Mouse (Mus musculus): Measurements from ENCODE around the gene Intu. TPM values are rescaled to one million over a fixed set of nuclear protein-coding genes. Genes with fewer than 3 reads are reported as not detected.
A peak's percentile ranks its signal among the peaks of the same experiment; 100 is the strongest.

The Intu gene
- polyA plus RNA-seq, 1 experiment from 2014 or later = 2.0 TPM

DNA sequence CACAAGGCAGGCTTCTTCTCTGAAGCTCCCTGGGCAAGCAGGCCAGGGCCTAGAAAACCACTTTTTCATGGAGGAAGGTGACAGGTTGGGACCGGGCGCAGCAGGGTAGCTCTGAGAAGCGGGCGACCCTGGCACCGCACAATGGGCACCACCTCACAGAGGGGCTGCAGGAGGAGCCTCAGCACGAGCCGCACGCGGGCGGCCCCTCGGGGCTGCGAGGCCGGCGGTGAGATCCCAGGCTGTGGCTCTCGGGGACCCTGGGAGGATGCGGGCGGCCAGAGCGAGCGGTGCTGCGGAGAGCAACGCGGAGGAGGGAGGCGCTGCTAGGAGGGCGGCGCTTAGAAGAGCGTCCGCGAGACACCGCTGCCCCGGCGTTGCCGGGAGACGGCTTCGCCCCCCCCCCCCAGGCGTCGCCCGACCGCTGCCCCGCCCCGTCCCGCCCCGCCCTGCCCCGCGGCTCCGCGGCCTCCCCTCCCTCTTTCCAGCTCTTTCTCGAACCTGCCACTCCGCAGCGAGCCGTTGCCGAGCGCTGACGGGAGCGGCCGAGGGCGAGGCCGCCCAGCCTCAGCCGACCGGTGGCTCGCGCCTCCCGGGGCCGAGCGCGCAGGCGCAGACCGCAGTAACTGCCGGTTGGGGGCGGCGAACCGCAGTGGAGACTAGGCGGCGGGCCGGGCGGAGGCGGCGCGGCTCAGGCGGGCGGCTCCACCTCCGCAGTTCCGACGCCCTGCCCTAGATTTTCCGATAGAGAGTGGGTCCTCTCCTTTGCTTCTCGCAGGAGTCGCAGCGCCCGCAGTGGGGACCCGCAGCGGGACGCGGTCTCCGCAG lies 214.0 kb downstream of the Intu start:
- Histone ChIP-seq H3K9ac (peak overlapping the region; percentile 93), H3K27ac (peak overlapping the region; percentile 96), H3K9me3 (replicated peaks) (no peaks in the 10 kb centered on the region), H3K4me1 (peaks cover 17% of the 10 kb centered on the region), H3K36me3 (no peaks in the 10 kb centered on the region), H3K27me3 (replicated peaks) (peaks cover 3% of the 10 kb centered on the region; the same call in 1 of the 2 replicates), H3K4me2 (peak overlapping the region; percentile 95), H3K4me3 (peak overlapping the region; percentile 95)
- WGBS (ENCODE audit: insufficient replicate concordance) = under 1% methylated on average over 78 of the region's 93 CpGs
- ATAC-seq = peak; percentile 94

DNA sequence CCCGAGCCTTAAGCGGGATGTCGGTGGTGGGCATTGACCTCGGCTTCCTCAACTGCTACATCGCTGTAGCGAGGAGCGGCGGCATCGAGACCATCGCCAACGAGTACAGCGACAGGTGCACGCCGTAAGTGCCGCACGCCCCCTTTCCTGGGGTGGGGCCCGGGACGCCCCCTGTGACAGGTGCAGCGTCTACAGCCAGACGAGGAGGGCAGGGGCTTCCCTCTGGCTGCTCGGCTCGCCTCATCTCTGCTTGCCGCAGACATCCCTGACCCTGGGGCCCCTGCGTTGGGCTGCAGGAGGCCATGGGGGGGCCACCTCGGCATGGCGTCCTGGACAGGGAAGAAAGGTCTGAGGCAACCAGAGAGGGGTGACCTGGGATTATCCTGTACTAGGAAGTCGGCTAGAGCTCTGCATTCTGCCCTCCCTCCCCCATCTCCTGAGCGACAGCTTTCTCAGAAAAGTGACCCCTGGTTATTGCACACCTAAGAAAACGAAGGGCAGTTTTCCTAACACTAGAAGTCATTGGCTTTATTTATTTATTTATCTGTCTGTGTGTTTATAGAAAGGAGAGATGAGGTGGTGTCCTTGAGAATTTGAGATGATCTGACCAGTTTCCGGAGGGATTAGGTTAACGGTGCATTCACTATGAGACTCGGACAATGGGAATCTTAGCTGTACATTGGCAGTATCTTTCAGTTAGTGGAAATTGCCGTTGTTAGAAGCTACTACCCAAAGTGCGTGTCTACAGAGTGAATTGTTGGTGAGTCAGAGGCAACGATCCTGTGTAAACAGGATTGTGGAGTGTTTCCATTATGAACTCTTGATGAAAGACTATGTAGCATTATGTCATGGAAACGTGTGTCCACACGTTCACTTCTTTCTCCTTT lies 214.8 kb downstream of the Intu start:
- peak overlapping the region; percentile 93 for H3K9ac ChIP-seq
- peak overlapping the region; percentile 95 for H3K4me3 ChIP-seq
- peak overlapping the region; percentile 96 for H3K27ac ChIP-seq
- peaks cover 3% of the 10 kb centered on the region; the same call in 1 of the 2 replicates for H3K27me3 ChIP-seq (replicated peaks)
- 4% methylated on average over 37 of the region's 37 CpGs for WGBS (ENCODE audit: insufficient replicate concordance)
- ATAC-seq = peak; percentile 22
- H3K4me1 ChIP-seq = peaks cover 17% of the 10 kb centered on the region
- H3K9me3 ChIP-seq (replicated peaks) = no peaks in the 10 kb centered on the region
- peak overlapping the region; percentile 95 for H3K4me2 ChIP-seq
- no peaks in the 10 kb centered on the region for H3K36me3 ChIP-seq

Small RNAs within 50 kb of the gene (microRNA-seq; reads per million reads assigned to microRNA genes)
- gene Gm23810 = not detected

Other genes with a start within 250 kb of the Intu start
- 0.08 and 0.13 TPM in 2 replicates for gene Slc25a31, start 177.6 kb downstream of the Intu start, polyA plus RNA-seq (2016; fragmentation: Nextera tagmentation; extraction: Ambion mirVana)
- gene Hspa4l, start 213.2 kb downstream of the Intu start, polyA plus RNA-seq (2016; fragmentation: Nextera tagmentation; extraction: Ambion mirVana) = 20.9 and 23.2 TPM in 2 replicates

Data from liver, embryonic 12.5 days (tissue).